Mouse (Mus musculus) olfactory bulb, adult 2 months (tissue): ENCODE data around the gene Prdm5.

Experiments used
- CTCF ChIP-seq: fragments of 200-500 bp; IDR thresholded peaks from 2 replicates; pipeline ENCODE4 v1.5.1; 2012; ENCODE audit warnings: low read depth, mild to moderate bottlenecking, low read length, moderate library complexity; ENCODE audit not compliant: insufficient read depth
- POLR2A ChIP-seq: fragments of 200-500 bp; IDR thresholded peaks from 2 replicates; pipeline ENCODE4 v1.6.1; 2012; ENCODE audit warnings: mild to moderate bottlenecking, low read depth, low read length, moderate library complexity; ENCODE audit not compliant: insufficient read depth

- TF ChIP-seq CTCF (no peak), POLR2A (no peak)
Observed at GRCm38 (mm10) chr6:65743144-65743870, 35.5 kb upstream of the Prdm5 start.
